In genomic region chr6:100930706-100931105, GRCm38 (mm10) we compare ENCODE assay signal across 25 mouse cellular contexts.
DNase-seq lines count a peak whose midpoint lies in the region; ATAC-seq and TF ChIP-seq lines count a peak whose summit lies in the region.
"Had no signal": no experiment of that assay in that cellular context is flagged by ENCODE, and none has a peak within 500 bp of the region (broad histone marks: within the 10 kb centered on the region; RNA-seq: fewer than 3 reads in every experiment).

No protein-coding gene starts in this region.

- H3K36me3 ChIP-seq in kidney, embryonic 15.5 days, result no peaks in the 10 kb centered on the region
- H3K36me3 ChIP-seq in midbrain, embryonic 11.5 days (ENCODE audit: control insufficient read depth, insufficient read depth, low read length), result no peaks in the 10 kb centered on the region
- H3K36me3 ChIP-seq in midbrain, postnatal 0 days (ENCODE audit: insufficient read depth, low read length), result no peaks in the 10 kb centered on the region
- no peaks in the 10 kb centered on the region for H3K36me3 ChIP-seq in limb, embryonic 12.5 days
- no peaks in the 10 kb centered on the region for H3K36me3 ChIP-seq in stomach, postnatal 0 days (ENCODE audit: control insufficient read depth, insufficient read depth, low read length)
- H3K36me3 ChIP-seq: embryonic facial prominence, embryonic 15.5 days; forebrain, embryonic 12.5 days; heart, embryonic 15.5 days; liver, embryonic 15.5 days; midbrain, embryonic 10.5 days; neural tube, embryonic 13.5 days had no signal

- WGBS in kidney, embryonic 15.5 days, result 63% methylated on average over 6 of the region's 6 CpGs
- WGBS in midbrain, embryonic 11.5 days, result 84% methylated on average over 6 of the region's 6 CpGs
- WGBS in midbrain, postnatal 0 days, result 80% methylated on average over 6 of the region's 6 CpGs
- 49% methylated on average over 6 of the region's 6 CpGs for WGBS in limb, embryonic 12.5 days
- WGBS in stomach, postnatal 0 days, result 65% methylated on average over 6 of the region's 6 CpGs

- H3K9me3 ChIP-seq in kidney, embryonic 15.5 days (replicated peaks), result no peaks in the 10 kb centered on the region
- H3K9me3 ChIP-seq in midbrain, embryonic 11.5 days (ENCODE audit: control insufficient read depth, low read length), result no peaks in the 10 kb centered on the region
- no peaks in the 10 kb centered on the region for H3K9me3 ChIP-seq in midbrain, postnatal 0 days (ENCODE audit: low read length)
- no peaks in the 10 kb centered on the region for H3K9me3 ChIP-seq in limb, embryonic 12.5 days
- H3K9me3 ChIP-seq in stomach, postnatal 0 days (ENCODE audit: control insufficient read depth, low read length), result no peaks in the 10 kb centered on the region
- H3K9me3 ChIP-seq: embryonic facial prominence, embryonic 15.5 days; forebrain, embryonic 12.5 days; heart, embryonic 15.5 days; liver, embryonic 15.5 days; midbrain, embryonic 10.5 days; neural tube, embryonic 13.5 days had no signal

- no peaks in the 10 kb centered on the region for H3K27me3 ChIP-seq in kidney, embryonic 15.5 days
- H3K27me3 ChIP-seq in midbrain, embryonic 11.5 days (ENCODE audit: control insufficient read depth, insufficient read depth, low read length), result no peaks in the 10 kb centered on the region
- H3K27me3 ChIP-seq in midbrain, postnatal 0 days (ENCODE audit: insufficient read depth, low read length), result no peaks in the 10 kb centered on the region
- peaks cover 34% of the 10 kb centered on the region for H3K27me3 ChIP-seq in limb, embryonic 12.5 days
- no peaks in the 10 kb centered on the region for H3K27me3 ChIP-seq in stomach, postnatal 0 days (ENCODE audit: control insufficient read depth, insufficient read depth, low read length)
- H3K27me3 ChIP-seq: embryonic facial prominence, embryonic 15.5 days; forebrain, embryonic 12.5 days; heart, embryonic 15.5 days; liver, embryonic 15.5 days; neural tube, embryonic 13.5 days had no signal

- H3K27ac ChIP-seq in kidney, embryonic 15.5 days, result no peak overlapping the region
- H3K27ac ChIP-seq in midbrain, embryonic 11.5 days (ENCODE audit: low read depth, low read length), result no peak overlapping the region
- no peak overlapping the region for H3K27ac ChIP-seq in midbrain, postnatal 0 days (ENCODE audit: low read depth, low read length)
- peak overlapping the region; percentile 85 for H3K27ac ChIP-seq in limb, embryonic 12.5 days
- H3K27ac ChIP-seq in stomach, postnatal 0 days (replicated peaks), result no peak overlapping the region
- H3K27ac ChIP-seq: forebrain, embryonic 12.5 days; heart, embryonic 15.5 days; liver, embryonic 15.5 days; midbrain, embryonic 10.5 days; neural tube, embryonic 13.5 days had no signal

- no peak for TF ChIP-seq CTCF in midbrain, postnatal 0 days (IDR thresholded peaks at IDR 0.05)
- no peak for TF ChIP-seq CTCF in stomach, postnatal 0 days (IDR thresholded peaks at IDR 0.05; ENCODE audit: low read depth)

- no peak overlapping the region for H3K9ac ChIP-seq in kidney, embryonic 15.5 days
- no peak overlapping the region for H3K9ac ChIP-seq in midbrain, embryonic 11.5 days (ENCODE audit: low read length)
- no peak overlapping the region for H3K9ac ChIP-seq in midbrain, postnatal 0 days (replicated peaks; ENCODE audit: low read length, poor library complexity, severe bottlenecking)
- no peak overlapping the region for H3K9ac ChIP-seq in limb, embryonic 12.5 days (replicated peaks)
- no peak overlapping the region for H3K9ac ChIP-seq in stomach, postnatal 0 days (ENCODE audit: low read length)
- H3K9ac ChIP-seq: embryonic facial prominence, embryonic 15.5 days; forebrain, embryonic 12.5 days; heart, embryonic 15.5 days; liver, embryonic 15.5 days; lung, embryonic 14.5 days; neural tube, embryonic 13.5 days had no signal

- H3K4me1 ChIP-seq in kidney, embryonic 15.5 days, result peaks cover 18% of the 10 kb centered on the region
- no peaks in the 10 kb centered on the region for H3K4me1 ChIP-seq in midbrain, embryonic 11.5 days (ENCODE audit: control insufficient read depth, insufficient read depth, low read length)
- H3K4me1 ChIP-seq in midbrain, postnatal 0 days (ENCODE audit: insufficient read depth, low read length), result peaks cover 2% of the 10 kb centered on the region; the same call in 1 of the 2 replicates
- peaks cover 49% of the 10 kb centered on the region for H3K4me1 ChIP-seq in limb, embryonic 12.5 days (replicated peaks)
- no peaks in the 10 kb centered on the region for H3K4me1 ChIP-seq in stomach, postnatal 0 days (replicated peaks; ENCODE audit: control insufficient read depth, insufficient read depth)
- H3K4me1 ChIP-seq: forebrain, embryonic 12.5 days; liver, embryonic 15.5 days; midbrain, embryonic 10.5 days had no signal

- ATAC-seq in kidney, embryonic 15.5 days (replicated peaks; ENCODE audit: low FRiP score), result no peak
- no peak for ATAC-seq in midbrain, embryonic 11.5 days (ENCODE audit: low FRiP score)
- no peak for ATAC-seq in midbrain, postnatal 0 days (ENCODE audit: low FRiP score)
- ATAC-seq in limb, embryonic 12.5 days (ENCODE audit: insufficient number of reproducible peaks, insufficient read depth, low FRiP score, low TSS enrichment, low read depth), result no peak
- ATAC-seq in stomach, postnatal 0 days (ENCODE audit: low FRiP score, low TSS enrichment), result no peak
- ATAC-seq: CD4-positive, CD25-positive, alpha-beta regulatory T cell, adult 4 months; hindbrain, embryonic 16.5 days; midbrain, embryonic 16.5 days had no signal

- peak; percentile 21 for DNase-seq in kidney, adult 11 months
- DNase-seq in midbrain, embryonic 11.5 days (ENCODE audit: low spot score, missing footprints), result peak; percentile 54
- no peak for DNase-seq in midbrain, postnatal 0 days (ENCODE audit: low spot score)
- DNase-seq in kidney, postnatal 10 days, result peak; percentile 28
- no peak for DNase-seq in stomach, postnatal 0 days (ENCODE audit: low spot score)
- no peak for DNase-seq in layer of hippocampus, adult 18-20 months (ENCODE audit: low spot score in 2 of 2)
- DNase-seq: adrenal gland, postnatal 36 days; cerebellum, adult 18-20 months; cerebellum, postnatal 10 days; gastrocnemius, postnatal 10 days; heart, postnatal 36 days; lung, embryonic 14.5 days; lung, postnatal 14 days had no signal

- TF ChIP-seq EP300 in stomach, postnatal 0 days (optimal IDR thresholded peaks at IDR 0.05), result no peak

- H3K4me2 ChIP-seq in kidney, embryonic 15.5 days, result no peak overlapping the region
- H3K4me2 ChIP-seq in midbrain, embryonic 11.5 days, result no peak overlapping the region
- no peak overlapping the region for H3K4me2 ChIP-seq in midbrain, postnatal 0 days (ENCODE audit: low read depth, low read length, poor library complexity, severe bottlenecking)
- H3K4me2 ChIP-seq in limb, embryonic 12.5 days, result peak overlapping the region; percentile 35; the same call in 1 of the 2 replicates
- no peak overlapping the region for H3K4me2 ChIP-seq in stomach, postnatal 0 days (replicated peaks; ENCODE audit: low read depth)
- H3K4me2 ChIP-seq: embryonic facial prominence, embryonic 15.5 days; forebrain, embryonic 12.5 days; heart, embryonic 15.5 days; liver, embryonic 15.5 days; lung, embryonic 14.5 days; neural tube, embryonic 13.5 days had no signal

- no peak overlapping the region for H3K4me3 ChIP-seq in kidney, embryonic 15.5 days (replicated peaks)
- no peak overlapping the region for H3K4me3 ChIP-seq in midbrain, embryonic 11.5 days (ENCODE audit: low read depth, low read length)
- no peak overlapping the region for H3K4me3 ChIP-seq in midbrain, postnatal 0 days (ENCODE audit: low read depth, low read length)
- no peak overlapping the region for H3K4me3 ChIP-seq in limb, embryonic 12.5 days (replicated peaks)
- H3K4me3 ChIP-seq in stomach, postnatal 0 days (ENCODE audit: low read depth, low read length), result no peak overlapping the region
- H3K4me3 ChIP-seq: embryonic facial prominence, embryonic 15.5 days; forebrain, embryonic 12.5 days; heart, embryonic 15.5 days; liver, embryonic 15.5 days; midbrain, embryonic 10.5 days; myocyte; neural tube, embryonic 13.5 days had no signal

Comparison
In these comparisons a context has a peak if more than half of its experiments do, and no peak if none do; other contexts are left out.
1. DNase-seq: peak in kidney, adult 11 months (single experiment), midbrain, embryonic 11.5 days (single experiment) and kidney, postnatal 10 days (single experiment); none in midbrain, postnatal 0 days (single experiment), stomach, postnatal 0 days (single experiment) and layer of hippocampus, adult 18-20 months (0 of 2).